ENCODE assay signal across 8 mouse cellular contexts in genomic region chr13:45486598-45486997, GRCm38 (mm10). TPM values are rescaled to one million over a fixed set of nuclear protein-coding genes. Genes with fewer than 3 reads are reported as not detected.
DNase-seq lines count a peak whose midpoint lies in the region; ATAC-seq lines count a peak whose summit lies in the region.

No protein-coding gene starts in this region.

- peaks cover 4% of the 10 kb centered on the region for H3K4me1 ChIP-seq in kidney, embryonic 15.5 days
- H3K4me1 ChIP-seq in heart, embryonic 16.5 days (ENCODE audit: control insufficient read depth, insufficient read depth, low read length), result peaks cover 12% of the 10 kb centered on the region
- peaks cover 4% of the 10 kb centered on the region for H3K4me1 ChIP-seq in lung, embryonic 15.5 days
- H3K4me1 ChIP-seq in forebrain, embryonic 10.5 days, result no peaks in the 10 kb centered on the region

- no peaks in the 10 kb centered on the region for H3K27me3 ChIP-seq in kidney, embryonic 15.5 days
- H3K27me3 ChIP-seq in heart, embryonic 16.5 days (ENCODE audit: control insufficient read depth, insufficient read depth, low read length), result no peaks in the 10 kb centered on the region
- no peaks in the 10 kb centered on the region for H3K27me3 ChIP-seq in lung, embryonic 15.5 days
- H3K27me3 ChIP-seq in forebrain, embryonic 10.5 days (ENCODE audit: poor library complexity, severe bottlenecking), result no peaks in the 10 kb centered on the region

- H3K36me3 ChIP-seq in kidney, embryonic 15.5 days, result no peaks in the 10 kb centered on the region
- H3K36me3 ChIP-seq in heart, embryonic 16.5 days (ENCODE audit: control insufficient read depth, insufficient read depth), result no peaks in the 10 kb centered on the region
- no peaks in the 10 kb centered on the region for H3K36me3 ChIP-seq in lung, embryonic 15.5 days
- no peaks in the 10 kb centered on the region for H3K36me3 ChIP-seq in forebrain, embryonic 10.5 days (replicated peaks)

- no peak overlapping the region for H3K9ac ChIP-seq in kidney, embryonic 15.5 days
- no peak overlapping the region for H3K9ac ChIP-seq in heart, embryonic 16.5 days (ENCODE audit: low read length)
- no peak overlapping the region for H3K9ac ChIP-seq in lung, embryonic 15.5 days

- no peak overlapping the region for H3K4me2 ChIP-seq in kidney, embryonic 15.5 days
- no peak overlapping the region for H3K4me2 ChIP-seq in heart, embryonic 16.5 days (ENCODE audit: low read depth, low read length)
- no peak overlapping the region for H3K4me2 ChIP-seq in lung, embryonic 15.5 days

- WGBS in kidney, embryonic 15.5 days, result 35% methylated on average over 2 of the region's 2 CpGs
- 11% methylated on average over 2 of the region's 2 CpGs for WGBS in heart, embryonic 16.5 days
- 25% methylated on average over 2 of the region's 2 CpGs for WGBS in lung, embryonic 15.5 days
- 78% methylated on average over 2 of the region's 2 CpGs for WGBS in forebrain, embryonic 10.5 days

- no peak overlapping the region for H3K4me3 ChIP-seq in kidney, embryonic 15.5 days (replicated peaks)
- H3K4me3 ChIP-seq in heart, embryonic 16.5 days (ENCODE audit: low read length), result no peak overlapping the region
- no peak overlapping the region for H3K4me3 ChIP-seq in lung, embryonic 15.5 days
- H3K4me3 ChIP-seq in forebrain, embryonic 10.5 days, result no peak overlapping the region

- peak; percentile 90 for DNase-seq in kidney, adult 11 months
- DNase-seq in adrenal gland, postnatal 14 days, result peak; percentile 92
- DNase-seq in spleen, adult 12 weeks (ENCODE audit: low spot score), result no peak
- DNase-seq in forebrain, embryonic 10.5 days (ENCODE audit: extremely low spot score, low spot score), result no peak
- no peak for DNase-seq in thymus, postnatal 10 days (ENCODE audit: low spot score in 2 of 2)

- H3K27ac ChIP-seq in kidney, embryonic 15.5 days, result no peak overlapping the region
- peak overlapping the region; percentile 76 for H3K27ac ChIP-seq in heart, embryonic 16.5 days (ENCODE audit: low read length)
- H3K27ac ChIP-seq in lung, embryonic 15.5 days, result no peak overlapping the region; the same call in 1 of the 2 replicates
- no peak overlapping the region for H3K27ac ChIP-seq in forebrain, embryonic 10.5 days

- no peak; the same call in 1 of the 2 replicates for ATAC-seq in kidney, embryonic 15.5 days (replicated peaks; ENCODE audit: low FRiP score)
- ATAC-seq in heart, embryonic 16.5 days (replicated peaks; ENCODE audit: extremely low read depth, insufficient read depth, low FRiP score), result peak; percentile 94
- peak; percentile 77; the same call in 1 of the 2 replicates for ATAC-seq in lung, embryonic 15.5 days (ENCODE audit: borderline replicate concordance, extremely low read depth, low FRiP score, low TSS enrichment)

- H3K9me3 ChIP-seq in kidney, embryonic 15.5 days (replicated peaks), result no peaks in the 10 kb centered on the region
- H3K9me3 ChIP-seq in heart, embryonic 16.5 days (replicated peaks; ENCODE audit: control insufficient read depth, low read length), result no peaks in the 10 kb centered on the region
- no peaks in the 10 kb centered on the region for H3K9me3 ChIP-seq in lung, embryonic 15.5 days
- H3K9me3 ChIP-seq in forebrain, embryonic 10.5 days, result peaks cover 8% of the 10 kb centered on the region; the same call in 1 of the 2 replicates

RNA-seq across cellular contexts. Expression of gene Gmpr, which starts 20.6 kb away (rescaled TPM):
- polyA plus RNA-seq in kidney, embryonic 15.5 days (2015; fragmentation: Nextera tagmentation; extraction: Ambion mirVana), result 49.9 and 52.1 TPM in 2 replicates
- 142 and 201 TPM in 2 replicates for total RNA-seq in adrenal gland, postnatal 14 days (2021)
- 213 and 219 TPM in 2 replicates for polyA plus RNA-seq in heart, embryonic 16.5 days (2015; fragmentation: Nextera tagmentation; extraction: Ambion mirVana)
- polyA plus RNA-seq in lung, embryonic 15.5 days (2015; fragmentation: Nextera tagmentation; extraction: Ambion mirVana), result 25.6 and 27.9 TPM in 2 replicates
- polyA plus RNA-seq in forebrain, embryonic 10.5 days (2016; fragmentation: Nextera tagmentation; extraction: Ambion mirVana), result 27.3 and 31.5 TPM in 2 replicates

Comparison
In these comparisons a context has a peak if more than half of its experiments do, and no peak if none do; other contexts are left out.
1. DNase-seq: peak in kidney, adult 11 months (single experiment) and adrenal gland, postnatal 14 days (single experiment); none in spleen, adult 12 weeks (single experiment), forebrain, embryonic 10.5 days (single experiment) and thymus, postnatal 10 days (0 of 2).